Mouse (Mus musculus) intestine, embryonic 15.5 days (tissue): Measurements from ENCODE around the gene Rhbdf1. TPM values are rescaled to one million over a fixed set of nuclear protein-coding genes. Genes with fewer than 3 reads are reported as not detected.

Experiments
- ATAC-seq: fragments of 200-750 bp; cut with Nextera tagmentation; 2 replicates; pipeline ENCODE4 v1.8.0; 2017; ENCODE audit warnings: moderate TSS enrichment, moderate library complexity
- H3K27ac ChIP-seq: fragments of 300-500 bp; sonication (generic); 2 replicates; pipeline ENCODE4 v1.5.1; 2015; ENCODE audit warnings: mild to moderate bottlenecking, inconsistent platforms
- H3K27me3 ChIP-seq: fragments of 300-500 bp; sonication (generic); replicated peaks from 2 replicates; pipeline ENCODE4 v1.6.1; 2015; ENCODE audit warnings: inconsistent platforms
- H3K36me3 ChIP-seq: fragments of 300-500 bp; sonication (generic); 2 replicates; pipeline ENCODE4 v1.6.1; 2015; ENCODE audit warnings: inconsistent platforms
- H3K4me1 ChIP-seq: fragments of 300-500 bp; sonication (generic); replicated peaks from 2 replicates; pipeline ENCODE4 v1.6.1; 2015; ENCODE audit warnings: inconsistent platforms
- H3K4me2 ChIP-seq: fragments of 300-500 bp; sonication (generic); replicated peaks from 2 replicates; pipeline ENCODE4 v1.6.1; 2015; ENCODE audit warnings: mild to moderate bottlenecking, inconsistent platforms
- H3K4me3 ChIP-seq: fragments of 300-500 bp; sonication (generic); replicated peaks from 2 replicates; pipeline ENCODE4 v1.5.1; 2015; ENCODE audit warnings: inconsistent platforms
- H3K9ac ChIP-seq: fragments of 300-500 bp; sonication (generic); 2 replicates; pipeline ENCODE4 v1.6.1; 2015; ENCODE audit warnings: inconsistent platforms
- H3K9me3 ChIP-seq: fragments of 300-500 bp; sonication (generic); 2 replicates; pipeline ENCODE4 v1.6.1; 2016; ENCODE audit warnings: inconsistent platforms
- WGBS: fragments of 180-500 bp; shearing (Covaris S2); methylation state at CpG from one replicate; pipeline ENCODE4 v1.1.7; 2015; 5-methylcytosine and 5-hydroxymethylcytosine counted together
- polyA plus RNA-seq: library from polyadenylated mRNA; unstranded; fragments of >200 nt; fragmentation: Nextera tagmentation; extraction: Ambion mirVana; gene quantifications from 2 replicates; pipeline ENCODE4 v1.2.1, GENCODE M21; 2015

The Rhbdf1 gene
- 52.8 and 53.5 TPM in 2 replicates for polyA plus RNA-seq

DNA sequence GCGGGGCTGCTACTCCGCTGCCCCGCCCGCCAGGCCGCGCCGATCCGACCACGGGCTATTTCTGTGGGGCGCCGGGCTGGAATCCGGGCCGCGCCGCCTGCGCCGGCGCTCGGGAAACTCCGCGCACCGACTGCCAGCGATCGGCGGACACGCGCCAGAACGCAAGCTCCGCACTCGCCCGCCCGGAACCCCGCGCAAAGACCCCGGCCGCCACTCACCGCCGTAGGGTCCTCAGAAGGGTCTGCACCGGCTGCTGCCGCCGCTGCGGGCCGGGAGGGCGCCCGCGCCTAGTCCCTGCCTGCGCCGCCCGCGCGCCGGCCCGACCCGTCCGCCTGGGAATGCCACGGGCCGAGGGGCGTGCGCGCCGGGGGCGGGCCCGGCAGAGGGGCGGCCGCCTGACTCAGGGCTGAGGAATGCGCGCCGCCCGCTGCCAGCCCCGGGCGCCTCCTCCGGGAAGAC, at the start of gene Rhbdf1:
Gene Rhbdf1 (minus strand): TSS at position 350 of the 459 bp plus-strand sequence.
- Histone ChIP-seq H3K4me2 (peak within 1 kb of the TSS; percentile 82), H3K4me3 (peak within 1 kb of the TSS; percentile 91), H3K9me3 (no peaks in the 10 kb centered on the region), H3K36me3 (no peaks in the 10 kb centered on the region), H3K27me3 (no peaks in the 10 kb centered on the region), H3K4me1 (peaks cover 71% of the 10 kb centered on the region), H3K9ac (peak within 1 kb of the TSS; percentile 94), H3K27ac (peak within 1 kb of the TSS; percentile 98)
- peak; percentile 67 for ATAC-seq
- WGBS: under 1% methylated on average over 72 of the region's 72 CpGs

DNA sequence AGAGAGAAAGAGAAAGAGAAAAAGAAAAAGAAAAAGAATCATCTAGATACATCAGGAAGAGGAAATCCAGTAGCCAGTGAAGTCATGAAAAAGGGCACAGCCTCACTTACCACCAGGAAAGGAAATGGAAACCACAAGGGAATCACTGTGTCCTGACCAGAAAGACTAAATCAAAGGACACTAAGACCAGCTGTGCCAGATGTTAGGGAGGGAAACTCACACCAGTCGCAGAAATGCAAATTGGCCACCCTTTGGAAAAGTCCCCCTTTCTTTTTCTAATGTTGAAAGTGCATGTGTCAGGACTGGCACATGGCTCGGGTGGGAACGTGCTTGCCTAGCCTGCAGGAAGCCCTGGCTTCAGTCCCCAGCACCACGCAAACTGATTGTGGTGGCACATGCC, 49.1 kb upstream of the Rhbdf1 start:
- Histone ChIP-seq H3K9me3 (no peaks in the 10 kb centered on the region), H3K27me3 (0 out of 2 replicates have a peak, but pooled peaks cover under 1% of the 10 kb centered on the region), H3K9ac (no peak overlapping the region), H3K27ac (no peak overlapping the region), H3K4me2 (no peak overlapping the region), H3K36me3 (no peaks in the 10 kb centered on the region), H3K4me1 (0 out of 2 replicates have a peak, but pooled peaks cover 3% of the 10 kb centered on the region), H3K4me3 (no peak overlapping the region)
- 58% methylated on average over 4 of the region's 4 CpGs for WGBS
- ATAC-seq: no peak

DNA sequence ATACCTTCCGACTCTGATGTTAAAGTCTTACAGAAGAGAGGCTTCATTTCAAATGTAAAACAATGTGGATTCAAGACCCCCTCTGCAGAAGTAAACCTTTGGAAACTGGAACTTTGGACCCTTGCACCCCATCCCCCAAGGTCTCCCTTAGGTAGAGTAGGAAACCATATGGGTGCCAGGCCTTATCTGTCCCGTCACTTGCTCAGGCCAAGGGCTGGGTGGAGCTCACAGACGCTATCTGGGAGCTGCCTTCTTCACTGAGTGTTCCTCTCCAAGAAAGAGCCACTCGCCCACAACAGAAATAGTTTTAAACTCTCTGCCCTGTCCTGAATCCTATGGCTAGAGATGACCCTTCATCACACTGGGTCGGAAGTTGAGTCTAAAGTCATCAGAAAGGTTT, 46.9 kb upstream of the Rhbdf1 start:
- Histone ChIP-seq H3K4me2 (no peak overlapping the region), H3K9me3 (no peaks in the 10 kb centered on the region), H3K9ac (no peak overlapping the region), H3K36me3 (no peaks in the 10 kb centered on the region), H3K27ac (no peak overlapping the region), H3K27me3 (no peaks in the 10 kb centered on the region), H3K4me1 (0 out of 2 replicates have a peak, but pooled peaks cover 3% of the 10 kb centered on the region), H3K4me3 (no peak overlapping the region)
- ATAC-seq: peak; percentile 24; the same call in 1 of the 2 replicates
- 76% methylated on average over 5 of the region's 5 CpGs for WGBS

DNA sequence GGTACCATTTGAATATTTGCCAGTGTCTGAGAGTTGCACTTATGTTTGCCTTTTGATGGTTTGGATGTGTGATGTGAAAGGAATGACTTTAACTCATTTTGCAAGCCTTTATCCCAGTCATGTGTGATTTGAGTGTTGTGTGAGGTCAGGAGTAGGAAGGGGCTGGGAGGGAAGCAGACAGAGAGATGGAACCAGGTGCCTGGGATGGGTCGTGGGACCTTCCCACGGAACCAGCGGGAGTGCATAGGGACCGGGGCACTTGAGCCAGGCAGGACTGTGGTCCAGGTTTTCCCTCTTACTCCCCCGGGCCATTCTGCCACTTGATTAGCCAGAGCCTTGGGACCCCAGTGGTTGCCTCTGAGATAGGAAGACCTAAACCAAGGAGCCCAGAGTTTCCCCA, 45.9 kb upstream of the Rhbdf1 start:
- peak overlapping the region; percentile 96 for H3K9ac ChIP-seq
- peak; percentile 27 for ATAC-seq
- 25% methylated on average over 5 of the region's 5 CpGs for WGBS

DNA sequence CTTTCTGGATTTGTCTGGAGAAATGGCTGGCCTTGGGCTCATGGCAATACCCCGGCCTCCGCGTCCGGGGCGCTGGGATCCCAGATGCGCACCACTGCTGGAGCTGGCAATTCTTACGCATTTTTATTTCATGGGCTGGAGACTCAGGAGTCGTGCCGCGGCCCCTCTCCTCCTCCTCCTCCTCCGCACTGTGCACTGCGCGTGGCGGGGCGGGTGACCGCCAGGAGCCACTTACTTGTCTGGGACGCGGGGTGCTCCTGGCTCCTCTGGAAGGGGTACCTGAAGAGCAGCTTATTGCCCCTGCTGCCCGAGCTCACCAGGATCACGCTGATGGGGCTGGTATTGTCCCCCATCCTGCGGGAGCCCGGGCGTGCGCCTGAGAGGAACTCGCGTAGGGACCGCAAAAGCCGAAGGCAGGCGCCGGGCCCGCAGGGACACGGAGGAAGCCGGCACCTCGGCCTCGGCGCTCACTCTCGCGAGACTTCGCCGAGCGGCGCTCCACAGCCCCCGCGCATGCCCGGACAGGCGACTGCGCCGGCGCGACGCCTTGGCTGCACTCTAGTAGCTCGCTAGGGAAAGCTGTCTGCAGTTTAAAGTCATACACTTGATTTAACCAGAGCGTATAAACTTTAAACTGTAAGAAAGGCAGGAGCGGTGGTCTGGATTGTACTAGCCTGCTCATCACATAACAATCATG, 45.2 kb upstream of the Rhbdf1 start, which contains the start of gene Nprl3:
Gene Nprl3 (minus strand): TSS at position 520 of the 697 bp plus-strand sequence.
- WGBS: under 1% methylated on average over 54 of the region's 54 CpGs

More for the DNA sequence above, 45.9 kb upstream of the Rhbdf1 start:
- 0 out of 2 replicates have a peak, but pooled peaks cover 3% of the 10 kb centered on the region for H3K4me1 ChIP-seq
- no peaks in the 10 kb centered on the region for H3K27me3 ChIP-seq
- H3K27ac ChIP-seq: peak overlapping the region; percentile 93; the same call in 1 of the 2 replicates
- H3K4me3 ChIP-seq: peak overlapping the region; percentile 78
- no peaks in the 10 kb centered on the region for H3K36me3 ChIP-seq
- H3K4me2 ChIP-seq: peak overlapping the region; percentile 66
- no peaks in the 10 kb centered on the region for H3K9me3 ChIP-seq

DNA sequence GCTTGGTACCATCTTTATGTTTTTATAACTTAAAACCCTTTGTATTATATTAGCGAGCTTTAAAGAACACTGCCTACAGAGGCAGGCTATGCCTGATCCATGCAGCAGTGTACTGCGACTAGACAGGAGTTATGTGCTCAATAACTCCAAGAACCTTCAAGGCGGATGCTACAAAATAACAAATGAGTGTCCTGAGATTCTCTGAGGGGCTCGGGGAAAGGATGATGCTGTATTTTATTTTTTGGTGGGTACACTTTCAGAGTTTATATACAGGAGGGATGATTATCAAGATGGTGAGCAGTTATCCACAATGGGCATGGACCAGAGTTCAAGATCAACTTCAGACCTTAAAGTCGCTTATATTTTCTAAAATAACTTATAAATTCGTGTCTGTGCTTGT, 44.7 kb upstream of the Rhbdf1 start:
- no peaks in the 10 kb centered on the region for H3K36me3 ChIP-seq
- no peak for ATAC-seq

More for the DNA sequence above, 45.2 kb upstream of the Rhbdf1 start, which contains the start of gene Nprl3:
- 0 out of 2 replicates have a peak, but pooled peaks cover 3% of the 10 kb centered on the region for H3K4me1 ChIP-seq
- no peaks in the 10 kb centered on the region for H3K9me3 ChIP-seq
- peak within 1 kb of the TSS; percentile 96 for H3K9ac ChIP-seq
- peak within 1 kb of the TSS; percentile 78 for H3K4me3 ChIP-seq
- peak within 1 kb of the TSS; percentile 93 for H3K27ac ChIP-seq
- H3K4me2 ChIP-seq: peak within 1 kb of the TSS; percentile 66
- H3K36me3 ChIP-seq: no peaks in the 10 kb centered on the region
- H3K27me3 ChIP-seq: no peaks in the 10 kb centered on the region
- peak; percentile 99 for ATAC-seq

DNA sequence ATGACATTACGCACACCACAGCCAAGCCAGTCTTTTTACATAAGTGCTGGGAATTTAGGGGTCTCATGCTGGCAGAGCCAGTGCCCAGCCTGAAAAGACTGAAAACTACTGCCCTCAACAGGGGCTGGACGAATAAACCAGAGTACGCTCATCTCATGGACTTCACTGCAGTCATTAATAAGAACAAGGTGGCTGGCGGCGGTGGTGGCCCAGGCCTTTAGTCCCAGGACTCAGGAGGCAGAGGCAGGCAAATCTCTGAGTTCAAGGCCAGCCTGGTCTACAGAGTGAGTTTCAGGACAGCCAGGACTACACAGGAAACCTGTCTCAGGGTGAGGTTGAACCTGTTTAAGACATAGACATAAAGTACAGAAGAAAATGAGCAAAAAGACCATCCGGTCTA, 44.1 kb upstream of the Rhbdf1 start:
- Histone ChIP-seq H3K4me1 (0 out of 2 replicates have a peak, but pooled peaks cover 3% of the 10 kb centered on the region), H3K4me3 (no peak overlapping the region), H3K4me2 (no peak overlapping the region), H3K27ac (no peak overlapping the region), H3K9ac (no peak overlapping the region), H3K9me3 (no peaks in the 10 kb centered on the region), H3K27me3 (no peaks in the 10 kb centered on the region), H3K36me3 (no peaks in the 10 kb centered on the region)
- WGBS: 95% methylated on average over 6 of the region's 6 CpGs
- no peak for ATAC-seq

More for the DNA sequence above, 44.7 kb upstream of the Rhbdf1 start:
- Histone ChIP-seq H3K9me3 (no peaks in the 10 kb centered on the region), H3K27ac (peak overlapping the region; percentile 93), H3K9ac (peak overlapping the region; percentile 96), H3K4me2 (peak overlapping the region; percentile 66), H3K27me3 (no peaks in the 10 kb centered on the region), H3K4me1 (0 out of 2 replicates have a peak, but pooled peaks cover 3% of the 10 kb centered on the region), H3K4me3 (peak overlapping the region; percentile 78)
- WGBS: 20% methylated on average over 6 of the region's 6 CpGs

DNA sequence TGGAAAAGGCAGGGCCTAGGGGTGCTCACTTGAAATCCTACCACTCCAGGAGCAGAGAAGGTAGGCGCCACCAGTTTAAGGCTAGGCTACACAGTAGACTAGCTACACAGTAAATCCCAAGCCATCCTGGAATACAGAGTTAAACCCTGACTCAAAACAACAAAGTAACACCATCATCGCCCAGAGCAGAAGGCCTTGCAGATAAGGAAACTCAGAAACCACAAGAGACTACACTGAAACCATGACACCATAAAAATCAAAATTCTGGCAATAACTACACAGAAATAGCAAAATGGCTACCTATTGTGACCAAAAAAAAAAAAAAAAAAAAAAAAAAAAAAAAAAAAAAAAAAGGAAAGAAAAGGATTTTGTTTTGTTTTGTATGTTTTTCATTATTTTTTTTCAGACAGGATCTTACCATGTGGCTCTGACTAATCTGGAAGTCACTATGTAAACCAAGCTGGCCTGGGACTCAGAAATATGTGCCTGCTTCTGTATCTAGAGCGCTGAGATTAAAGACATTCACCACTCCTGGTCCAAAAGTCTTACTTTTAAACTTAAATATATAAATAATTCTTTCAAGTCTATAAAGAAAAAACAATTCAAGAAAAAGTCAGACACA, 43.1 kb upstream of the Rhbdf1 start:
- H3K9ac ChIP-seq: no peak overlapping the region
- no peak overlapping the region for H3K27ac ChIP-seq
- H3K4me1 ChIP-seq: 0 out of 2 replicates have a peak, but pooled peaks cover 3% of the 10 kb centered on the region
- no peak overlapping the region for H3K4me3 ChIP-seq
- WGBS: 92% methylated on average over 3 of the region's 3 CpGs
- no peaks in the 10 kb centered on the region for H3K9me3 ChIP-seq
- ATAC-seq: no peak
- H3K27me3 ChIP-seq: no peaks in the 10 kb centered on the region
- no peak overlapping the region for H3K4me2 ChIP-seq
- H3K36me3 ChIP-seq: no peaks in the 10 kb centered on the region

DNA sequence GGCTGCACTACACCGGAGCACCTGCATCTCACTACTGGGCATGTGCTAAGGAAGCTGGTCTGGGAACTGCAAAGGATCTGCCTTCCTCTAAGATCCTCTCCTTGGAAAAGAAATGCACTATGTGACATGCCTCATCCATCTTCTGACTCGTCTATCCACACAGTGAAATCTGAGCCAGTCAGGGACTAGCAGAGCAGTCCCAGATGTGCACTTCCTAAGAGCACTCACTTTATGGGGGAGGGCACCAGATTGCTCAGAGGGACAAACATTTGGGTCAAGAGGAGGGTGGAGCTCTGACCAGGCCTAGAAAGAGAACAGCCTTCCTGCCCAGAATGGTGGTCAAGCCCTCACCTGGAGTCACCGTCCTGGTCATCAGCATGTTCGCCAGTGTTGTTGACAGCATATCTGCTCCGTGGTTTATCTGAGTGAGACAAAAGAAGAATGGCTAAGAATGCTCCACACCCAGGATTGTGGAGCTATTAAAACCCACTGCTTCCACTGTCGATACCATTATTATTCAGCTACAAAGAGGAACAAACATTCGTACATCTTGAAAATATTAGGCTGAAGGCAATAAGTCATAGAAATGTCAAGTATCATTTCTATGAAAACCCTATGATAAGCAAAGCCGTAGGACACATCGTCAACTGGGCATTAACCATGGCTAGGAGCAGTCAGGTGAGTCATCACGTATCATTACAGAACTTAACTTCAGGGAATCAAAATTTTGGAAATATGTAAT, 40.7 kb upstream of the Rhbdf1 start:
- H3K36me3 ChIP-seq: no peaks in the 10 kb centered on the region
- no peak for ATAC-seq

DNA sequence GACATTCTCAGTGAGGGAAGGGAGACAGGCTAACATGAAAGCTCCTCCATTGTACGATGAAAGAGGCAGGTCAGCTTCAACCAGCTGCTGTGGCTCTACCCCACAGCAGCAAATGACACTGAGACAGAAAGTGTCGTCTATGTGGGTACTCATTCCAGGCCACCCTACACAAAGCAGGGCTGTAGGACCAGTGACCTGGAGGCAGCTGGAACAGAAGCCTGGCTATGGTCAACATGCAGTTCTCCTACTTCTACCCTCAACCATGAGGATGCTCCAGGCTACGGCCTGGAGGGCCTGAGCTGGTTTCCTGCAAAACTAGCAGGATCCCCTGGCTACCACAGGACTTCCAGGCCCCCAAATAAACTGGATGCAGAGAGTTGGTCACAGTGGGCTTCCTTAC, 34.5 kb upstream of the Rhbdf1 start:
- no peak overlapping the region for H3K4me2 ChIP-seq
- no peak overlapping the region for H3K27ac ChIP-seq
- H3K4me1 ChIP-seq: no peaks in the 10 kb centered on the region
- no peak overlapping the region for H3K4me3 ChIP-seq
- no peaks in the 10 kb centered on the region for H3K9me3 ChIP-seq
- WGBS: 90% methylated on average over 3 of the region's 3 CpGs
- H3K9ac ChIP-seq: no peak overlapping the region
- no peaks in the 10 kb centered on the region for H3K27me3 ChIP-seq
- no peak for ATAC-seq
- peaks cover 10% of the 10 kb centered on the region for H3K36me3 ChIP-seq

More for the DNA sequence above, 40.7 kb upstream of the Rhbdf1 start:
- Histone ChIP-seq H3K9ac (no peak overlapping the region), H3K27me3 (no peaks in the 10 kb centered on the region), H3K9me3 (no peaks in the 10 kb centered on the region), H3K27ac (no peak overlapping the region), H3K4me2 (no peak overlapping the region), H3K4me1 (0 out of 2 replicates have a peak, but pooled peaks cover under 1% of the 10 kb centered on the region), H3K4me3 (no peak overlapping the region)
- 69% methylated on average over 10 of the region's 10 CpGs for WGBS

DNA sequence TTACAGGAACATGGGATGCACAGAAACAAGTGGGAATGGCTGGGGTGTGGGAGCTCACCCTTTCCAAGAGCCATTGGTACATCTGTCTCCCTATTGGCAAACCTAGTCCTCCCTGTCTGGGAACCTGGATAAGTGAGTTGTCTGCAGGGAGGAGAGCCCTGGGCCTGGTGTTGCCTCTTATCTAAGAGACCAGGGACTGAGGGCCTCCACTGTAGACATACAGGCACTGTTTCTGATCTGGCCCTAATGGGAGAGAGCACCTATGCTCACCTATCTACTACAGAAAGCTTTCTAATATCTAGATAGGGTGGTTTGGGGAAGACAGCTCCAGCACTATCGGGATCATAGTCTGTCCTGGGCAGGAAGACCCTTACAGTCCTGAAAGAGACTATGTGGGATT, 34.0 kb upstream of the Rhbdf1 start:
- Histone ChIP-seq H3K36me3 (peaks cover 10% of the 10 kb centered on the region), H3K4me2 (no peak overlapping the region), H3K27ac (no peak overlapping the region), H3K27me3 (no peaks in the 10 kb centered on the region), H3K4me1 (no peaks in the 10 kb centered on the region), H3K4me3 (no peak overlapping the region), H3K9ac (no peak overlapping the region), H3K9me3 (no peaks in the 10 kb centered on the region)
- WGBS: 95% methylated on average over 1 of the region's 1 CpGs
- peak; percentile 83; the same call in 1 of the 2 replicates for ATAC-seq

DNA sequence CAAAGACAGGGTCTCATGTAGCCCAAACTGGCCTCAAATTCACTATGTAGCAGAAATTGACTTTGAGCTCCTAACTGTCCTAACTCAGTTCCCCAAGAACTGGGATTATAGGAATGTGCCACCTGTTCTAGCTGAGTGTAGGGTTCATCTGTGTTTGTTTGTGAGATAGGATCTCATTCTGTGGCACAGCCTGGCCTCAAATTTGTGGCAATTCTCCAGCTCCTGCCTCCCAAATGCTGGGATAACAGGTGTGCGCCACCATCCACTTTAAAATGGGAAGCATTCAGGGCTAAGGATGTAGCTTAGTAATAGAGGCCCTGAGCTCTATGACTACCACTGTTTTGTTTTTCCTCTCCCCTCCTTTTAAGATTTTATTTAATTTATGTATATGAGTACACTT, 31.0 kb upstream of the Rhbdf1 start:
- H3K9ac ChIP-seq: no peak overlapping the region
- WGBS: 97% methylated on average over 1 of the region's 1 CpGs
- no peaks in the 10 kb centered on the region for H3K27me3 ChIP-seq
- peaks cover 21% of the 10 kb centered on the region for H3K36me3 ChIP-seq
- no peak overlapping the region for H3K4me2 ChIP-seq
- no peak overlapping the region for H3K27ac ChIP-seq
- no peaks in the 10 kb centered on the region for H3K4me1 ChIP-seq
- H3K4me3 ChIP-seq: no peak overlapping the region
- no peaks in the 10 kb centered on the region for H3K9me3 ChIP-seq
- no peak for ATAC-seq
